Mouse (Mus musculus) ES-E14 (cell line): Measurements from ENCODE around the gene Msi1.

Experiments
- CHD2 ChIP-seq: IDR thresholded peaks from 2 replicates; pipeline ENCODE4 v1.6.1; 2014; ENCODE audit warnings: mild to moderate bottlenecking, low read depth, low read length, inconsistent platforms
- HCFC1 ChIP-seq: IDR thresholded peaks from 2 replicates; pipeline ENCODE4 v1.6.1; 2012; ENCODE audit warnings: low read length, inconsistent platforms, borderline replicate concordance; ENCODE audit not compliant: insufficient read depth
- MAFK ChIP-seq: IDR thresholded peaks from 2 replicates; pipeline ENCODE4 v1.6.1; 2014; ENCODE audit warnings: mild to moderate bottlenecking, low read depth, low read length, inconsistent platforms; ENCODE audit not compliant: insufficient read depth
- ZC3H11A ChIP-seq: IDR thresholded peaks from 2 replicates; pipeline ENCODE4 v1.6.1; 2012; ENCODE audit warnings: low read depth, mild to moderate bottlenecking, inconsistent platforms, low read length, borderline replicate concordance
- ZNF384 ChIP-seq: IDR thresholded peaks from 2 replicates; pipeline ENCODE4 v1.6.1; 2012; ENCODE audit warnings: low read depth, low read length, inconsistent platforms

DNA sequence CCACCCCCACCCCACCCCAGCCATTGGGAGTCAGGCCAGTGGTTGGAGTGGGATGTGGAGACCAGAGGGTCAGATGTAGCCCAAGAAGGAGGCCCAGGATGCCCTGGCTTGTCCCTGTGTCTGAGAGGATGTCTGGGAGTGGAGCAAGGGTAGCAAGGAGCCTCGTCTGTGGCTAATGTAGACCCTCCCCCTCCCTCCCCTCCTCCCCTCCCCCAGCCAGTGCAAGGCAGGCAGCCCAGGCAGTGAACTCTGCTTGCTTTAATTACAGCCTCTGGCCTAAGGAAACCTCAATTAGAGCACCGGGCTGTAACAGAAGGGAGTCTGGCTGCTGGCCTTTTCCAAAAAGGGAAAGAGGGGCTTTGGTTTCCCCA lies 8.5 kb downstream of the Msi1 start:
- TF ChIP-seq ZNF384, result no peak
- no peak for TF ChIP-seq MAFK
- TF ChIP-seq CHD2, result no peak
- TF ChIP-seq HCFC1, result no peak
- no peak for TF ChIP-seq ZC3H11A
